Mouse (Mus musculus) neural tube, embryonic 13.5 days (tissue): ENCODE data around the gene Ripply2. TPM values are rescaled to one million over a fixed set of nuclear protein-coding genes. Genes with fewer than 3 reads are reported as not detected.

Experiments
- ATAC-seq: fragments of 200-750 bp; cut with Nextera tagmentation; 2 replicates; pipeline ENCODE4 v1.8.0; 2017; ENCODE audit warnings: low read depth, mild to moderate bottlenecking, moderate TSS enrichment, moderate library complexity
- H3K27ac ChIP-seq: fragments of 300-500 bp; sonication (generic); replicated peaks from 2 replicates; pipeline ENCODE4 v1.5.1; 2015; ENCODE audit warnings: moderate library complexity, mild to moderate bottlenecking, inconsistent platforms
- H3K27me3 ChIP-seq: fragments of 300-500 bp; sonication (generic); 2 replicates; pipeline ENCODE4 v1.6.1; 2015; ENCODE audit warnings: mild to moderate bottlenecking, inconsistent platforms
- H3K36me3 ChIP-seq: fragments of 300-500 bp; sonication (generic); 2 replicates; pipeline ENCODE4 v1.6.1; 2015; ENCODE audit warnings: mild to moderate bottlenecking, inconsistent platforms
- H3K4me1 ChIP-seq: fragments of 300-500 bp; sonication (generic); replicated peaks from 2 replicates; pipeline ENCODE4 v1.6.1; 2015; ENCODE audit warnings: inconsistent platforms
- H3K4me2 ChIP-seq: fragments of 300-500 bp; sonication (generic); 2 replicates; pipeline ENCODE4 v1.6.1; 2015; ENCODE audit warnings: inconsistent platforms, mild to moderate bottlenecking, moderate library complexity
- H3K4me3 ChIP-seq: fragments of 300-500 bp; sonication (generic); 2 replicates; pipeline ENCODE4 v1.5.1; 2015; ENCODE audit warnings: mild to moderate bottlenecking, inconsistent platforms
- H3K9ac ChIP-seq: fragments of 300-500 bp; sonication (generic); 2 replicates; pipeline ENCODE4 v1.6.1; 2015; ENCODE audit warnings: moderate library complexity, mild to moderate bottlenecking, inconsistent platforms
- H3K9me3 ChIP-seq: fragments of 300-500 bp; sonication (generic); 2 replicates; pipeline ENCODE4 v1.6.1; 2016; ENCODE audit warnings: inconsistent platforms
- WGBS: fragments of 180-500 bp; shearing (Covaris S2); methylation state at CpG from one replicate; pipeline ENCODE4 v1.1.7; 2015; 5-methylcytosine and 5-hydroxymethylcytosine counted together
- polyA plus RNA-seq: library from polyadenylated mRNA; unstranded; fragments of >200 nt; fragmentation: Nextera tagmentation; extraction: Ambion mirVana; gene quantifications from 2 replicates; pipeline ENCODE4 v1.2.1, GENCODE M21; 2015

Gene Ripply2
- polyA plus RNA-seq, 1 experiment from 2014 or later, result 6.0 TPM

GRCm38 (mm10) chr9:86991758-86992157 is 23.6 kb upstream of the Ripply2 start:
- H3K9me3 ChIP-seq, result no peaks in the 10 kb centered on the region
- 84% methylated on average over 8 of the region's 8 CpGs for WGBS
- H3K4me3 ChIP-seq, result no peak overlapping the region
- H3K9ac ChIP-seq, result no peak overlapping the region
- no peak for ATAC-seq
- H3K4me2 ChIP-seq, result no peak overlapping the region
- H3K4me1 ChIP-seq, result 0 out of 2 replicates have a peak, but pooled peaks cover 6% of the 10 kb centered on the region
- H3K27ac ChIP-seq, result no peak overlapping the region
- no peaks in the 10 kb centered on the region for H3K27me3 ChIP-seq
- H3K36me3 ChIP-seq, result no peaks in the 10 kb centered on the region

- Histone ChIP-seq H3K4me3 (no peak overlapping the region), H3K27ac (no peak overlapping the region), H3K9me3 (no peaks in the 10 kb centered on the region), H3K9ac (no peak overlapping the region), H3K36me3 (no peaks in the 10 kb centered on the region), H3K27me3 (no peaks in the 10 kb centered on the region), H3K4me1 (no peaks in the 10 kb centered on the region), H3K4me2 (no peak overlapping the region)
- 72% methylated on average over 3 of the region's 3 CpGs for WGBS
- ATAC-seq, result no peak
These were observed 18.2 kb upstream of the Ripply2 start for GRCm38 (mm10) chr9:86997046-86997691.

- Histone ChIP-seq H3K27me3 (no peaks in the 10 kb centered on the region), H3K9me3 (no peaks in the 10 kb centered on the region), H3K9ac (no peak overlapping the region), H3K36me3 (no peaks in the 10 kb centered on the region), H3K4me1 (no peaks in the 10 kb centered on the region), H3K27ac (no peak overlapping the region), H3K4me3 (no peak overlapping the region), H3K4me2 (no peak overlapping the region)
- 66% methylated on average over 2 of the region's 2 CpGs for WGBS
- ATAC-seq, result no peak
These were observed 15.3 kb upstream of the Ripply2 start for GRCm38 (mm10) chr9:86999956-87000582.

- no peak overlapping the region for H3K4me3 ChIP-seq
- no peaks in the 10 kb centered on the region for H3K9me3 ChIP-seq
- H3K4me1 ChIP-seq, result no peaks in the 10 kb centered on the region
- H3K9ac ChIP-seq, result no peak overlapping the region
- H3K4me2 ChIP-seq, result no peak overlapping the region
- WGBS, result 65% methylated on average over 6 of the region's 6 CpGs
- no peak overlapping the region for H3K27ac ChIP-seq
- no peaks in the 10 kb centered on the region for H3K36me3 ChIP-seq
- no peaks in the 10 kb centered on the region for H3K27me3 ChIP-seq
- ATAC-seq, result no peak
These were observed 10.5 kb upstream of the Ripply2 start for GRCm38 (mm10) chr9:87004701-87005434.

DNA sequence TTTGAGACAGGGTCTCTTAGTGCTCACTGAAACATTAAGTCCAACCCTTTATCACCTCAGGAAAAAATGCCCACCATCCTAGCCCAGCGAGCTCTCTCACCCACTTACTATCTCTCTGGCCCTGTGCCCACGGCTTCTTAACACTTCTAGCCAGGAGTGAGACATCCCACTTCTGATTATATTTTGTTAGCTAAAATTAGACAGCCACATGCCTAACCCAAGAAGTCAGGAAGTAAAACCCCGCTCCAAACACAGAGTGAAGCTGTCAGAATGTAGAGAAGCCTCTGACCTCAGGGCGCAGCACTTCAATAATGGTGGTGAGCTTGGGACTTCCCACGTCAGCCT is 9.9 kb upstream of the Ripply2 start:
- WGBS, result 72% methylated on average over 5 of the region's 5 CpGs
- H3K4me3 ChIP-seq, result no peak overlapping the region
- no peak overlapping the region for H3K4me2 ChIP-seq
- no peaks in the 10 kb centered on the region for H3K4me1 ChIP-seq
- ATAC-seq, result no peak
- H3K9ac ChIP-seq, result no peak overlapping the region
- H3K27ac ChIP-seq, result no peak overlapping the region
- no peaks in the 10 kb centered on the region for H3K36me3 ChIP-seq
- H3K27me3 ChIP-seq, result no peaks in the 10 kb centered on the region
- H3K9me3 ChIP-seq, result no peaks in the 10 kb centered on the region

- Histone ChIP-seq H3K4me1 (no peaks in the 10 kb centered on the region), H3K27ac (no peak overlapping the region), H3K9ac (no peak overlapping the region), H3K36me3 (no peaks in the 10 kb centered on the region), H3K4me3 (no peak overlapping the region), H3K9me3 (no peaks in the 10 kb centered on the region), H3K27me3 (no peaks in the 10 kb centered on the region), H3K4me2 (no peak overlapping the region)
- WGBS, result 77% methylated on average over 6 of the region's 6 CpGs
- no peak for ATAC-seq
These were observed 6.8 kb upstream of the Ripply2 start for GRCm38 (mm10) chr9:87008507-87008906.

GRCm38 (mm10) chr9:87008919-87009318 is 6.4 kb upstream of the Ripply2 start:
- H3K4me3 ChIP-seq, result no peak overlapping the region
- H3K9me3 ChIP-seq, result no peaks in the 10 kb centered on the region
- H3K4me1 ChIP-seq, result no peaks in the 10 kb centered on the region
- peaks cover under 1% of the 10 kb centered on the region for H3K27me3 ChIP-seq
- H3K27ac ChIP-seq, result no peak overlapping the region
- H3K4me2 ChIP-seq, result no peak overlapping the region
- no peak for ATAC-seq
- no peak overlapping the region for H3K9ac ChIP-seq
- 88% methylated on average over 1 of the region's 1 CpGs for WGBS
- H3K36me3 ChIP-seq, result no peaks in the 10 kb centered on the region

- peaks cover 24% of the 10 kb centered on the region for H3K27me3 ChIP-seq
- no peaks in the 10 kb centered on the region for H3K36me3 ChIP-seq
- 3% methylated on average over 10 of the region's 10 CpGs for WGBS
- no peaks in the 10 kb centered on the region for H3K9me3 ChIP-seq
- peak overlapping the region; percentile 80 for H3K9ac ChIP-seq
- peak overlapping the region; percentile 84 for H3K4me2 ChIP-seq
- peak overlapping the region; percentile 5; the same call in 1 of the 2 replicates for H3K27ac ChIP-seq
- H3K4me1 ChIP-seq, result peaks cover 14% of the 10 kb centered on the region
- ATAC-seq, result peak; percentile 82
- H3K4me3 ChIP-seq, result peak overlapping the region; percentile 63
These were observed 579 bp downstream of the Ripply2 start for GRCm38 (mm10) chr9:87015938-87016294.

- H3K9ac ChIP-seq, result peak within 1 kb of the TSS; percentile 89
- peak within 1 kb of the TSS; percentile 85 for H3K27ac ChIP-seq
- peaks cover 8% of the 10 kb centered on the region; the same call in 1 of the 2 replicates for H3K27me3 ChIP-seq
- peak within 1 kb of the TSS; percentile 85 for H3K4me3 ChIP-seq
- peak; percentile 100 for ATAC-seq
- H3K4me1 ChIP-seq, result peaks cover 34% of the 10 kb centered on the region
- H3K36me3 ChIP-seq, result no peaks in the 10 kb centered on the region
- under 1% methylated on average over 50 of the region's 52 CpGs for WGBS
- no peaks in the 10 kb centered on the region for H3K9me3 ChIP-seq
- peak within 1 kb of the TSS; percentile 75 for H3K4me2 ChIP-seq
These were observed 6.6 kb downstream of the Ripply2 start, which contains the start of gene Cyb5r4 for GRCm38 (mm10) chr9:87021778-87022523. Gene Cyb5r4, plus strand, starts transcription at chr9:87022014.

DNA sequence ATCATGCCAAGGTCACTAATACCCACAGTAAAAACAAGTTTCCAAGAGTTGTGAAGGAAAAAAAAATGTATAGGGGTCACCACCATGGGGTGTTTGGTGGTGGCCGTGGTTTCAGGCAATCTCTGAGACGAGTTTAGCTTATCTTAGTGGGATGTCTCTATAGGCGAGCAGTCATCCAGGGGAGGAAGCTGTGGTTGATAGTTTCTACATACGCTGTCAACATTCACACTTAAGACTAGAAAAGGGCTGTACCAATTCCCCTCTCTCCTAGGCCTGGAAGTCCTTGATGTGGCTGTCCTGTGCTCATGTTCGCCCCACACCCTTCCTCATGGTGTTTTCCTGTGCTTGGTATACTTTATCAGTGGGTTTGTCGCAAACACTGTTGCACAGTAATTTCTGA is 10.4 kb downstream of the Ripply2 start:
- no peak overlapping the region for H3K27ac ChIP-seq
- WGBS, result 82% methylated on average over 6 of the region's 6 CpGs
- H3K36me3 ChIP-seq, result peaks cover 5% of the 10 kb centered on the region; the same call in 1 of the 2 replicates

DNA sequence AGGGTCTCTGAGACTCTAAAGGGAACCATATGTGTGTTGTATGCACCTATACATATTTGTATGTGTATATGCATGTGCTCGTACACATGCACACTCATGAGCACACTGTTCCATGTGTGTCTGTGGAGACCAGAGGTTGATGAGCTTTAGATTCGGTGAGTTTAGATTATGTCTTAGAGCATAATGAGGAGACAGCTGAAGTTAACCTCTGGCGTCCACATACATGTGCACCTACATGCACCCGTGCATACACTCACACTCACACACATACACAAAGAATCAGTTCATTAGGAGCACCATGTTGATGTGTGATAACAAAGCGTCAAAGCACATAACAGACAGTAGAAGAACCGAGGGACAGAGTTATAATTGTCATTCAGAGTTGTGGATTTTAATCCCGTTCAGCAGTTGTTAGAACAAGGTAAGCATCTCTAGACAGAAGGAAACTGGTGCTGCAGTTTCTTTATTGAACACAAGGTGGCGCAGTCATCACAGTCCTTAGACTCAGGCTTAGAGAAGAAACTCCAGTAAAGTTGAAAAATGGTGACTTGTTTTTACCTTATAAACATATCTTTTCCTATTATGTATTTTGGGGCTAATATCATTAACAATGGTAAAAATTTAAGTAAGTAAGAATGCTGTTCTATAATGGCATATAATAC is 12.2 kb downstream of the Ripply2 start:
- Histone ChIP-seq H3K4me1 (peaks cover 25% of the 10 kb centered on the region), H3K27ac (no peak overlapping the region)
- 45% methylated on average over 8 of the region's 8 CpGs for WGBS

More for the DNA sequence above, 10.4 kb downstream of the Ripply2 start:
- no peak overlapping the region for H3K9ac ChIP-seq
- no peak overlapping the region for H3K4me2 ChIP-seq
- H3K4me1 ChIP-seq, result peaks cover 34% of the 10 kb centered on the region
- no peaks in the 10 kb centered on the region for H3K27me3 ChIP-seq
- ATAC-seq, result no peak
- no peaks in the 10 kb centered on the region for H3K9me3 ChIP-seq
- no peak overlapping the region for H3K4me3 ChIP-seq

More for the DNA sequence above, 12.2 kb downstream of the Ripply2 start:
- H3K36me3 ChIP-seq, result peaks cover 13% of the 10 kb centered on the region
- H3K9me3 ChIP-seq, result no peaks in the 10 kb centered on the region
- H3K9ac ChIP-seq, result no peak overlapping the region
- ATAC-seq, result no peak; the same call in 1 of the 2 replicates
- no peaks in the 10 kb centered on the region for H3K27me3 ChIP-seq
- H3K4me3 ChIP-seq, result no peak overlapping the region
- no peak overlapping the region for H3K4me2 ChIP-seq
